ENCODE assay signal across 30 mouse cellular contexts in the genomic region with DNA sequence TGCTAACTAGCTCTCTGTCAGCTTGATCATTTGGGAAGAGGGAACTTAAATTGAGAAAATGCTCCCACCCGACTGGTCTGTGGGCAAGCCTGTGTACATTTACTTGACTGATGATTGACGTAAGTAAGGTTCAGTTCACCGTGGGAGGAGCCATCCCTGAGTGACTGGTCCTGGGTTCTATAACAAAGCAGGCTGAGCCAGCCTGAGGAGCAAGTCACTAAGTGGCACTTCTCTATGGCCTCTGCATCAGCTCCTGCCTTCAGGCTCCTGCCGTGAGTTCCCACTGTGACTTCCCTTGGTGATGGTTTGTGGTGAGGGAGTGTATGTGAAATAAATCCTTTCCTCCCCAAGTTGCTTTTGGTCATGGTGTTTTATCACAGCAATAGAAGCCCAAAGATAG. TPM values are rescaled to one million over a fixed set of nuclear protein-coding genes. Genes with fewer than 3 reads are reported as not detected.
DNase-seq lines count a peak whose midpoint lies in the region; ATAC-seq and TF ChIP-seq lines count a peak whose summit lies in the region.
"Had no signal": no experiment of that assay in that cellular context is flagged by ENCODE, and none has a peak within 500 bp of the region (broad histone marks: within the 10 kb centered on the region; RNA-seq: fewer than 3 reads in every experiment).

No protein-coding gene starts in this region.

- H3K9me3 ChIP-seq in lung, postnatal 0 days (ENCODE audit: low read length), result no peaks in the 10 kb centered on the region
- no peaks in the 10 kb centered on the region for H3K9me3 ChIP-seq in liver, postnatal 0 days (ENCODE audit: low read length)
- H3K9me3 ChIP-seq: embryonic facial prominence, embryonic 13.5 days; forebrain, embryonic 10.5 days; forebrain, embryonic 15.5 days; heart, embryonic 15.5 days; hindbrain, embryonic 12.5 days; intestine, embryonic 15.5 days; limb, embryonic 12.5 days; liver, embryonic 13.5 days; midbrain, embryonic 10.5 days; neural tube, embryonic 13.5 days; stomach, embryonic 15.5 days had no signal

- no peak overlapping the region for H3K27ac ChIP-seq in lung, postnatal 0 days (ENCODE audit: low read length)
- H3K27ac ChIP-seq in liver, postnatal 0 days (ENCODE audit: low read depth), result peak overlapping the region; percentile 48; the same call in 1 of the 2 replicates
- H3K27ac ChIP-seq: embryonic facial prominence, embryonic 13.5 days; forebrain, embryonic 10.5 days; forebrain, embryonic 15.5 days; gastrocnemius, adult 2 months; heart, embryonic 15.5 days; hindbrain, embryonic 12.5 days; hindbrain, postnatal 0 days; intestine, embryonic 15.5 days; left cerebral cortex, adult 2 months; limb, embryonic 12.5 days; liver, embryonic 13.5 days; midbrain, embryonic 10.5 days; neural tube, embryonic 13.5 days; stomach, embryonic 15.5 days had no signal

- ATAC-seq in lung, postnatal 0 days, result peak; percentile 23; the same call in 1 of the 2 replicates
- ATAC-seq in liver, postnatal 0 days, result peak; percentile 44
- ATAC-seq: forebrain, embryonic 15.5 days; hindbrain, postnatal 0 days; intestine, embryonic 15.5 days; midbrain, embryonic 16.5 days had no signal

- no peak for TF ChIP-seq EP300 in lung, postnatal 0 days (IDR thresholded peaks at IDR 0.05)
- TF ChIP-seq EP300 in liver, postnatal 0 days (IDR thresholded peaks at IDR 0.05; ENCODE audit: low read depth), result no peak

- TF ChIP-seq CTCF in lung, postnatal 0 days (IDR thresholded peaks at IDR 0.05), result no peak
- no peak for TF ChIP-seq CTCF in liver, postnatal 0 days (IDR thresholded peaks at IDR 0.05; ENCODE audit: low read depth)

- no peaks in the 10 kb centered on the region for H3K4me1 ChIP-seq in lung, postnatal 0 days (ENCODE audit: insufficient read depth, low read depth, low read length)
- H3K4me1 ChIP-seq in liver, postnatal 0 days (ENCODE audit: insufficient read depth), result no peaks in the 10 kb centered on the region
- H3K4me1 ChIP-seq: embryonic facial prominence, embryonic 13.5 days; forebrain, embryonic 10.5 days; forebrain, embryonic 15.5 days; heart, embryonic 15.5 days; hindbrain, embryonic 12.5 days; intestine, embryonic 15.5 days; limb, embryonic 12.5 days; midbrain, embryonic 10.5 days; stomach, embryonic 15.5 days had no signal

- peak; percentile 16 for DNase-seq in lung, postnatal 0 days (ENCODE audit: low spot score)
- DNase-seq in lung, postnatal 36 days, result no peak
- no peak for DNase-seq in liver, postnatal 0 days
- DNase-seq in monocyte, adult 2 months (ENCODE audit: low read depth in 1 of 2, low spot score in 2 of 2), result peak; percentile 57 to 68
- DNase-seq in urinary bladder, postnatal 10 days (ENCODE audit: low spot score), result no peak
- DNase-seq in frontal cortex, adult 2 months (ENCODE audit: extremely low spot score in 1 of 2, low spot score in 1 of 2), result no peak
- DNase-seq in right cerebral cortex, adult 18-20 months, result no peak
- DNase-seq: cerebellum, adult 9-10 months; cerebellum, postnatal 36 days; gastrocnemius, adult 2 months; gastrocnemius, postnatal 36 days; heart, postnatal 36 days; kidney, adult 2 months; kidney, postnatal 14 days; lung, embryonic 14.5 days; right cerebral cortex, postnatal 14 days had no signal

- no peak overlapping the region for H3K9ac ChIP-seq in lung, postnatal 0 days (replicated peaks; ENCODE audit: low read depth)
- no peak overlapping the region for H3K9ac ChIP-seq in liver, postnatal 0 days (replicated peaks)
- H3K9ac ChIP-seq: embryonic facial prominence, embryonic 13.5 days; forebrain, embryonic 15.5 days; heart, embryonic 15.5 days; hindbrain, embryonic 12.5 days; intestine, embryonic 15.5 days; limb, embryonic 12.5 days; liver, embryonic 13.5 days; lung, embryonic 14.5 days; neural tube, embryonic 13.5 days; stomach, embryonic 15.5 days had no signal

- no peak overlapping the region for H3K4me3 ChIP-seq in lung, postnatal 0 days (ENCODE audit: low read depth, low read length)
- H3K4me3 ChIP-seq in liver, postnatal 0 days (ENCODE audit: low read depth, low read length), result no peak overlapping the region
- H3K4me3 ChIP-seq: embryonic facial prominence, embryonic 13.5 days; forebrain, embryonic 10.5 days; forebrain, embryonic 15.5 days; gastrocnemius, adult 2 months; heart, embryonic 15.5 days; hindbrain, embryonic 12.5 days; intestine, embryonic 15.5 days; left cerebral cortex, adult 2 months; limb, embryonic 12.5 days; liver, embryonic 13.5 days; midbrain, embryonic 10.5 days; neural tube, embryonic 13.5 days; stomach, embryonic 15.5 days had no signal

- 38% methylated on average over 4 of the region's 4 CpGs for WGBS in lung, postnatal 0 days
- WGBS in liver, postnatal 0 days (ENCODE audit: insufficient replicate concordance), result 42% methylated on average over 4 of the region's 4 CpGs

- no peak overlapping the region for H3K4me2 ChIP-seq in lung, postnatal 0 days (replicated peaks; ENCODE audit: low read depth, low read length)
- H3K4me2 ChIP-seq in liver, postnatal 0 days (ENCODE audit: low read depth, low read length), result no peak overlapping the region
- H3K4me2 ChIP-seq: embryonic facial prominence, embryonic 13.5 days; forebrain, embryonic 15.5 days; heart, embryonic 15.5 days; hindbrain, embryonic 12.5 days; intestine, embryonic 15.5 days; limb, embryonic 12.5 days; liver, embryonic 13.5 days; lung, embryonic 14.5 days; neural tube, embryonic 13.5 days; stomach, embryonic 15.5 days had no signal

- H3K36me3 ChIP-seq in lung, postnatal 0 days (ENCODE audit: insufficient read depth, low read length), result no peaks in the 10 kb centered on the region
- H3K36me3 ChIP-seq in liver, postnatal 0 days (replicated peaks; ENCODE audit: insufficient read depth, low read length), result no peaks in the 10 kb centered on the region
- H3K36me3 ChIP-seq: embryonic facial prominence, embryonic 13.5 days; forebrain, embryonic 10.5 days; forebrain, embryonic 15.5 days; heart, embryonic 15.5 days; hindbrain, embryonic 12.5 days; intestine, embryonic 15.5 days; limb, embryonic 12.5 days; liver, embryonic 13.5 days; midbrain, embryonic 10.5 days; neural tube, embryonic 13.5 days; stomach, embryonic 15.5 days had no signal

- H3K27me3 ChIP-seq in lung, postnatal 0 days (replicated peaks; ENCODE audit: insufficient read depth, low read length), result no peaks in the 10 kb centered on the region
- H3K27me3 ChIP-seq in liver, postnatal 0 days (ENCODE audit: insufficient read depth, low read length), result no peaks in the 10 kb centered on the region
- H3K27me3 ChIP-seq: embryonic facial prominence, embryonic 13.5 days; forebrain, embryonic 15.5 days; heart, embryonic 15.5 days; intestine, embryonic 15.5 days; liver, embryonic 13.5 days; stomach, embryonic 15.5 days had no signal

RNA-seq across cellular contexts. Expression of gene Cd300a, which starts 18.2 kb away (rescaled TPM):
- polyA plus RNA-seq in lung, postnatal 0 days (2015; fragmentation: Nextera tagmentation; extraction: Ambion mirVana), result 4.6 and 5.9 TPM in 2 replicates
- polyA plus RNA-seq in liver, postnatal 0 days (2015; fragmentation: Nextera tagmentation; extraction: Ambion mirVana), result 7.7 and 9.7 TPM in 2 replicates
- polyA plus RNA-seq in frontal cortex, adult 2 months (2012; rRNA removed), result 0.54 and 0.57 TPM in 2 replicates

RNA-seq across cellular contexts. Expression of gene Cd300lb, which starts 26.1 kb away (rescaled TPM):
- polyA plus RNA-seq in lung, postnatal 0 days (2015; fragmentation: Nextera tagmentation; extraction: Ambion mirVana), result 1.5 and 2.0 TPM in 2 replicates
- 1.8 and 2.5 TPM in 2 replicates for polyA plus RNA-seq in liver, postnatal 0 days (2015; fragmentation: Nextera tagmentation; extraction: Ambion mirVana)
- polyA plus RNA-seq in frontal cortex, adult 2 months (2012; rRNA removed), result 0.22 and 0.59 TPM in 2 replicates
- polyA plus RNA-seq: forebrain, embryonic 10.5 days; forebrain, embryonic 15.5 days; hindbrain, embryonic 12.5 days; limb, embryonic 12.5 days; midbrain, embryonic 10.5 days; midbrain, embryonic 16.5 days had no signal

RNA-seq across cellular contexts. Expression of gene Gprc5c, which starts 57.1 kb away (rescaled TPM):
- polyA plus RNA-seq in lung, postnatal 0 days (2015; fragmentation: Nextera tagmentation; extraction: Ambion mirVana), result 10.4 and 11.1 TPM in 2 replicates
- 23.2 and 24.9 TPM in 2 replicates for polyA plus RNA-seq in liver, postnatal 0 days (2015; fragmentation: Nextera tagmentation; extraction: Ambion mirVana)
- polyA plus RNA-seq in frontal cortex, adult 2 months (2012; rRNA removed), result 3.5 and 4.7 TPM in 2 replicates

Comparison
In these comparisons a context has a peak if more than half of its experiments do, and no peak if none do; other contexts are left out.
1. DNase-seq: peak in lung, postnatal 0 days (single experiment) and monocyte, adult 2 months (2 of 2); none in lung, postnatal 36 days (single experiment), liver, postnatal 0 days (single experiment), urinary bladder, postnatal 10 days (single experiment), frontal cortex, adult 2 months (0 of 2) and right cerebral cortex, adult 18-20 months (single experiment).